Mouse (Mus musculus): ENCODE data around the gene Zfp607b. TPM values are rescaled to one million over a fixed set of nuclear protein-coding genes. Genes with fewer than 3 reads are reported as not detected.

Gene Zfp607b
- polyA plus RNA-seq, 1 experiment from 2014 or later, result 7.0 TPM

Other genes starting within 250 kb of the Zfp607b start
- 1.2 and 1.3 TPM in 2 replicates for gene Sptbn4, start 241.7 kb upstream of the Zfp607b start, polyA plus RNA-seq (2016; fragmentation: Nextera tagmentation; extraction: Ambion mirVana)
- gene Blvrb, start 241.4 kb upstream of the Zfp607b start, polyA plus RNA-seq (2016; fragmentation: Nextera tagmentation; extraction: Ambion mirVana), result 21.6 and 23.0 TPM in 2 replicates
- gene Sertad3, start 215.6 kb upstream of the Zfp607b start, polyA plus RNA-seq (2016; fragmentation: Nextera tagmentation; extraction: Ambion mirVana), result 20.5 and 22.2 TPM in 2 replicates
- gene Sertad1, start 202.4 kb upstream of the Zfp607b start, polyA plus RNA-seq (2016; fragmentation: Nextera tagmentation; extraction: Ambion mirVana), result 14.6 and 14.8 TPM in 2 replicates
- gene Prx, start 190.0 kb upstream of the Zfp607b start, polyA plus RNA-seq (2016; fragmentation: Nextera tagmentation; extraction: Ambion mirVana), result 2.2 and 2.8 TPM in 2 replicates
- gene Hipk4, start 166.1 kb upstream of the Zfp607b start, polyA plus RNA-seq (2016; fragmentation: Nextera tagmentation; extraction: Ambion mirVana), result 0.44 and 0.54 TPM in 2 replicates
- 90.8 and 91.3 TPM in 2 replicates for gene Pld3, start 136.1 kb upstream of the Zfp607b start, polyA plus RNA-seq (2016; fragmentation: Nextera tagmentation; extraction: Ambion mirVana)
- gene 2310022A10Rik, start 136.1 kb upstream of the Zfp607b start, polyA plus RNA-seq (2016; fragmentation: Nextera tagmentation; extraction: Ambion mirVana), result 31.8 and 36.0 TPM in 2 replicates
- 74.8 and 78.2 TPM in 2 replicates for gene Akt2, start 97.8 kb upstream of the Zfp607b start, polyA plus RNA-seq (2016; fragmentation: Nextera tagmentation; extraction: Ambion mirVana)
- gene Ttc9b, start 35.4 kb upstream of the Zfp607b start, polyA plus RNA-seq (2016; fragmentation: Nextera tagmentation; extraction: Ambion mirVana), result 25.1 and 26.2 TPM in 2 replicates
- gene Map3k10, start 14.7 kb upstream of the Zfp607b start, polyA plus RNA-seq (2016; fragmentation: Nextera tagmentation; extraction: Ambion mirVana), result 21.1 and 22.2 TPM in 2 replicates
- 97.2 and 102 TPM in 2 replicates for gene Zfp60, start 42.0 kb downstream of the Zfp607b start, polyA plus RNA-seq (2016; fragmentation: Nextera tagmentation; extraction: Ambion mirVana)
- gene Zfp626, start 117.9 kb downstream of the Zfp607b start, polyA plus RNA-seq (2016; fragmentation: Nextera tagmentation; extraction: Ambion mirVana), result 2.5 and 3.0 TPM in 2 replicates
- 9.3 and 10.5 TPM in 2 replicates for gene Zfp59, start 149.3 kb downstream of the Zfp607b start, polyA plus RNA-seq (2016; fragmentation: Nextera tagmentation; extraction: Ambion mirVana)
- 2.0 and 2.4 TPM in 2 replicates for gene Zfp607a, start 168.2 kb downstream of the Zfp607b start, polyA plus RNA-seq (2016; fragmentation: Nextera tagmentation; extraction: Ambion mirVana)
- gene Zfp974, start 240.1 kb downstream of the Zfp607b start, polyA plus RNA-seq (2016; fragmentation: Nextera tagmentation; extraction: Ambion mirVana), result 15.8 and 16.1 TPM in 2 replicates